Mouse (Mus musculus) heart, embryonic 16.5 days (tissue): ENCODE measurements around the gene Rps27. TPM values are rescaled to one million over a fixed set of nuclear protein-coding genes. Genes with fewer than 3 reads are reported as not detected.
A peak's percentile ranks its signal among the peaks of the same experiment; 100 is the strongest.

Experiments
- ATAC-seq: fragments of 200-750 bp; cut with Nextera tagmentation; replicated peaks from 2 replicates; pipeline ENCODE4 v1.8.0; 2017; ENCODE audit warnings: moderate number of reproducible peaks; ENCODE audit not compliant: insufficient read depth, low FRiP score; ENCODE audit errors: extremely low read depth
- H3K27ac ChIP-seq: fragments of 300-500 bp; sonication (generic); 2 replicates; pipeline ENCODE4 v1.5.1; 2014; ENCODE audit warnings: mild to moderate bottlenecking, low read length, control low read depth, moderate library complexity
- H3K27me3 ChIP-seq: fragments of 300-500 bp; sonication (generic); 2 replicates; pipeline ENCODE4 v1.6.1; 2014; ENCODE audit warnings: low read length, mixed read lengths; ENCODE audit not compliant: control insufficient read depth, insufficient read depth
- H3K36me3 ChIP-seq: fragments of 300-500 bp; sonication (generic); 2 replicates; pipeline ENCODE4 v1.6.1; 2014; ENCODE audit not compliant: control insufficient read depth, insufficient read depth
- H3K4me1 ChIP-seq: fragments of 300-500 bp; sonication (generic); 2 replicates; pipeline ENCODE4 v1.6.1; 2014; ENCODE audit warnings: low read length, mixed read lengths; ENCODE audit not compliant: control insufficient read depth, insufficient read depth
- H3K4me2 ChIP-seq: fragments of 300-500 bp; sonication (generic); 2 replicates; pipeline ENCODE4 v1.6.1; 2014; ENCODE audit warnings: low read depth, mild to moderate bottlenecking, control low read depth, low read length
- H3K4me3 ChIP-seq: fragments of 300-500 bp; sonication (generic); 2 replicates; pipeline ENCODE4 v1.5.1; 2014; ENCODE audit warnings: mild to moderate bottlenecking, control low read depth, low read length
- H3K9ac ChIP-seq: fragments of 300-500 bp; sonication (generic); 2 replicates; pipeline ENCODE4 v1.6.1; 2014; ENCODE audit warnings: low read length, control low read depth
- H3K9me3 ChIP-seq: fragments of 300-500 bp; sonication (generic); replicated peaks from 2 replicates; pipeline ENCODE4 v1.6.1; 2016; ENCODE audit warnings: low read length; ENCODE audit not compliant: control insufficient read depth
- WGBS: fragments of 180-500 bp; shearing (Covaris S2); extraction: QIAGEN DNeasy Blood & Tissue Kit; methylation state at CpG from one replicate; pipeline ENCODE4 v1.1.7; 2014; 5-methylcytosine and 5-hydroxymethylcytosine counted together
- polyA plus RNA-seq: library from polyadenylated mRNA; unstranded; fragments of >200 nt; fragmentation: Nextera tagmentation; extraction: Ambion mirVana; gene quantifications from 2 replicates; pipeline ENCODE4 v1.2.1, GENCODE M21; 2015

Rps27 gene
- polyA plus RNA-seq, 1 experiment from 2014 or later, result 468 TPM

DNA sequence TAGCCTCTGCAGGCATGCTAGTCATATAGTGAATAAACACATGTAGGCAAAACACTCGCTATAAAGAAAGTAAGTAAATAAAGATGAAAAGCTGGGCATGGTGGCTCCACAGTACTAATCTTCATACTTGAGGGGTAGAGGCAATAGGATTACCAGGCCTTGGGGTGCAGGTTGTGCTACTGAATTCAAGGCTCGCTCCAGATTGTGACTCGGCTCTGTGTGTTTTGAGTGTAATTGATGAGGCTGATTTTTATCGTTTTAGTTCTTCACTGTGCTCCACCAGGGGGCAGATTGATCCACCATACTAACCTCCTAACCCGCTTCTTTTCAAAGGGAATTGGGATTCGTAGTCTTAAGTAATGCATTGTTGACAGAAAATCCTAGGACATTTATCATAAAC, 6.6 kb upstream of the Rps27 start:
- peak overlapping the region; percentile 64 for H3K4me3 ChIP-seq
- WGBS, result 14% methylated on average over 6 of the region's 6 CpGs
- no peaks in the 10 kb centered on the region for H3K27me3 ChIP-seq
- peak; percentile 37; the same call in 1 of the 2 replicates for ATAC-seq
- H3K9ac ChIP-seq, result peak overlapping the region; percentile 80
- H3K27ac ChIP-seq, result peak overlapping the region; percentile 85
- H3K4me1 ChIP-seq, result peaks cover 5% of the 10 kb centered on the region; the same call in 1 of the 2 replicates
- peak overlapping the region; percentile 78 for H3K4me2 ChIP-seq
- H3K9me3 ChIP-seq, result no peaks in the 10 kb centered on the region
- H3K36me3 ChIP-seq, result peaks cover 8% of the 10 kb centered on the region; the same call in 1 of the 2 replicates

DNA sequence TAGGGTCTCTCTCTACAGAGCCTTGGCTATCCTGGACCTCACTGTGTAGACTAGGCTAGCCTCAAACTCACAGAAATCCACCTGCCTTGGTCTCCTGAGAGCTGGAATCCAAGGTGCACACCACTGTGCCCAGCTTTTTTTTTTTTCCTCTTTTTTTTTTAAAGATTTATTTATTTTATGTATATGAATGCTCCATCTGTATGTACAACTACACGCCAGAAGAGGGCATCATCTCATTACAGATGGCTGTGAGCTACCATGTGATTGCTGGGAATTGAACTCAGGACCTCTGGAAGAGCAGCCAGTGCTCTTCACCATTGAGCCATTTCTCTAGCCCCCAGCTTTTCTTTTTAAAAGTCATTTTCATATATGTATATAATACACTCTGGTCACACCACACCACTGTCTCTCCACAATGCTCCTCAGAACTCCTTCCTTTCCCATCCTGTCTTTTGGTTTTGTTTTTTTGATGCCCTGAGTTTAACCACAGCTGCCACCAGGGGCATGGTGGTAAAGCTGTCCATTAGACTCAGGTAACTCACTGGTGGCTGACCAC, 2.5 kb upstream of the Rps27 start:
- WGBS, result 36% methylated on average over 1 of the region's 1 CpGs

DNA sequence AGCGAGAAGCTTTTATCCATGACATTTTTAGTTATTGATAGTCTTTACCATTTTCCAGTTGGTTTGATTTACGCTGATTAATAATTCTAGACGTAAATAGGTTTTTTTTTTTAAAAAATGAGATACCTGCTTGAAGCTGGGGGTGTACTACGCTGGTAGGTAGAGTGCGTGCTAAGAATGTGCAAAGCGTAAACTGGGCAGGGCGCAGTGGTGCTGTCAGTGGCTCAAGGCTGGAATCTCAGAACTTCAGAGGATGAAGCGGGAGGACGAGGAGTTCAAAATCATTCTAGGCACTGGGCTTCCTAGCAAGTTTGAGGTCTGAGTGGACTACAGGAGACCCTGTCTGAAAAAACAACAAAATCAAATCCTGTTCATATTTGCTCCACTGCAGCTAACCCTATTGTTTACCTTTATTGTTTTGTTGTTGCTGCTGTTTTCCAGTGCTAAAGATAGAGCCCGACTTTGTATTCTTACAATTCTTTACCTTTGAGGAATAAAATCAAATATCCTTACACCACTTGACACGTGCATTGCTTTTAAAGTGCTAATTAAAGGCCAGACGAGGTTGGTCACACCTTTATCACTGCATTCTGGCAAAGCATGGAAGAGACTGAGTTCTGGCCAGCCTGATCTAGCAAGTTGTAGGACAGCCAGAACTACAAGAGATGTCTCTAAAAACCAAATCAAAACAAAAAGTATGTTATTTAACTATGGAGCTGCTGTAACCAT, 669 bp upstream of the Rps27 start:
- Histone ChIP-seq H3K4me2 (peak overlapping the region; percentile 71), H3K36me3 (peaks cover 20% of the 10 kb centered on the region), H3K4me3 (peak overlapping the region; percentile 79), H3K27me3 (no peaks in the 10 kb centered on the region), H3K9me3 (no peaks in the 10 kb centered on the region), H3K4me1 (peaks cover 20% of the 10 kb centered on the region), H3K27ac (peak overlapping the region; percentile 28), H3K9ac (peak overlapping the region; percentile 7; the same call in 1 of the 2 replicates)
- 14% methylated on average over 12 of the region's 12 CpGs for WGBS
- ATAC-seq, result 0 out of 2 replicates have a peak, but pooled peaks have one; percentile 38

More for the DNA sequence above, 2.5 kb upstream of the Rps27 start:
- Histone ChIP-seq H3K9me3 (no peaks in the 10 kb centered on the region), H3K27me3 (no peaks in the 10 kb centered on the region), H3K4me2 (no peak overlapping the region), H3K36me3 (peaks cover 9% of the 10 kb centered on the region), H3K9ac (no peak overlapping the region), H3K4me1 (peaks cover 20% of the 10 kb centered on the region), H3K27ac (no peak overlapping the region), H3K4me3 (no peak overlapping the region)
- no peak for ATAC-seq

DNA sequence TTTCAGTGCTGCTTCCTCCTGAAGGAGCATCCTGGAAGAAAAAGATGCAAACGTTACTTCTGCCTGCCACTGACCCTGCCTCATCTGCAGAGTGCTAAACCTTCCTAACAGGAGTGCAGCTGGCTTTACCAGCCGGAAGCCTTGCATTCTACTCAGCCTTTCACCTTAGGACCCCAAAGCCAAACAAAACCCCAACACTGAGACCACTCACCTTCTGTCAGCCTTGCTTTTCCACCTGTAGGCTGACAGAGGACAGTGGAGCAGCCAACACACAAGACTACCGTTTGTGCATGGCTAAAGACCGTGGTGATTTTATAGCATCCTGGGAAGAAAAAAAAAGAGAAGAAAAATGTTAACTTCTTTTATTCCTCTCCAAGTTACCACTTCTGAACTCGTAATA, 728 bp downstream of the Rps27 start:
- ATAC-seq, result no peak
- no peak overlapping the region for H3K27ac ChIP-seq

DNA sequence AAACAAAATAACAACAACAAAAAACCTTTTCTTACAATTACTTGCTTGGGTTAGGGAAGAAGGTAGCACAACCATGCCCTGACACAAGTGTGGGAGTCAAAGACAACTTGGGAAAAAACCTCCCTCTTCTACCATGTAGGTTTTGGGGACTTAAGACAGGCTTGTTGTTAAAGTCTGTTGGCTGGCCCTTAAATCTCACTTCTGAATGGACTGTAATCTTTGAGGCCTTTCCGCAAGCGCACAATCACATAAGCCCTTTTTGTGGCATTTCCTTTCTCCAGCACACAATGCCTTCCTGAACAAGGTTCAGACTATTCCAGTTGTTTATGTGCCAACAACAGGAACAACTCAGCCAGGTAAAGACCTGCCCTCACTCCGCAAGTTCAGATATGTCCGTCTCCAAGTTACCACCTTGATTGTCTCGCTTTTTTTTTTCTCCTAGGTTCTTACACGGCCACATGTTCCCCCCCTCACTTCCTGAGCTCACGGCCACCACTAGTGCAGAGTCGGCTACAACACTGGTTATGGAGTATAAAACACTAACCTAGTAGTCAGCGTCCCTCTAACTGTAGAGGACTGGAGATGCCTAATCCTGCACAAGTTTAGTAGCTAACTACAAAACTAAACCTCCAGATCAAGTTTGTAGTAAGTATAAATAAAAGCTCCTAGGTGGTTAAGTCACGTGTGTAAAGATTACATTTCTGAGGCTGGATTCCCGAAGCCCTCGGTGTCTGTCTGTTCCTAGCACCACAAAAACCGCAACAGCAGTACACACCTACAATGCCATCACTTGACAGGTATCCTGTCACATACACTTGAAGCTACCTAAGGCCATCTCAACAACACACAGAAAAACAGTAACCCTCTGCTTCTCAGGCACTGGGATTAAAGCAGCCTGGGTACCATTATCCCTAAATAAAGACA, 1.7 kb downstream of the Rps27 start:
- WGBS, result 65% methylated on average over 13 of the region's 13 CpGs
- peak overlapping the region; percentile 76 for H3K4me2 ChIP-seq
- H3K27ac ChIP-seq, result 0 out of 2 replicates have a peak overlapping the region, but pooled peaks have one; percentile 9
- peak overlapping the region; percentile 87 for H3K9ac ChIP-seq
- ATAC-seq, result no peak
- H3K27me3 ChIP-seq, result no peaks in the 10 kb centered on the region
- peaks cover 26% of the 10 kb centered on the region for H3K36me3 ChIP-seq
- no peaks in the 10 kb centered on the region for H3K9me3 ChIP-seq
- peak overlapping the region; percentile 79 for H3K4me3 ChIP-seq
- peaks cover 27% of the 10 kb centered on the region for H3K4me1 ChIP-seq

More for the DNA sequence above, 728 bp downstream of the Rps27 start:
- peak overlapping the region; percentile 87 for H3K9ac ChIP-seq
- 10% methylated on average over 5 of the region's 5 CpGs for WGBS
- H3K4me1 ChIP-seq, result peaks cover 27% of the 10 kb centered on the region
- peak overlapping the region; percentile 79 for H3K4me3 ChIP-seq
- no peaks in the 10 kb centered on the region for H3K9me3 ChIP-seq
- H3K4me2 ChIP-seq, result peak overlapping the region; percentile 76
- H3K36me3 ChIP-seq, result peaks cover 26% of the 10 kb centered on the region
- no peaks in the 10 kb centered on the region for H3K27me3 ChIP-seq

DNA sequence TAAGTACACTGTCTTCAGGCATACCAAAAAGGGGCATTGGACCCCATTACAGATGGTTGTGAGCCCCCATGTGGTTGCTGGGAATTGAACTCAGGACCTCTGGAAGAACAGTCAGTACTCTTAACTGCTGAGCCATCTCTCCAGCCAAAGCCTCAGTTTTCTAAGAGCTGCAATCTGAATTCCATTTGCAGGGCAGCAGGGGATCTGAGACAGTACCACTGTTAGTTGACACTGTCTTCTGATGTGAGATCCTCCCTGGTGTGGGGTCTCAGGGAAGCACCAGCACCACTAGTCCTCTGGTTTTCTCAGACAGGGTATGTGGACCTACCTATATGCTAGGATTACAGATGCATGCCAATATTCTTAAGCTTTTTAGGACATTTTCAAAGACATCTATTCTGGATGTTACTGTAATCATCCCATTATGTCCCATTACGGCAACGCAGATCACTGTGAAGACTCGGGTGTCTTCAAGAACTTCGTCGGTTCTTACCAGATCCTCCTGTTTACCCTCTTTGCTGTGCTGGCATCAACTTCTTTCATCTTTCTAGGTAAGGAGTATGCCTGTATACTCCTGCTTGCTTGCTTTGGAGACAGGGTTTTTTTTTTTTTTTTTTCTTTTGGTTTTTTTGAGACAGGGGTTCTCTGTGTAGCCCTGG, 3.4 kb downstream of the Rps27 start:
- Histone ChIP-seq H3K9me3 (no peaks in the 10 kb centered on the region), H3K27me3 (no peaks in the 10 kb centered on the region), H3K9ac (no peak overlapping the region), H3K27ac (no peak overlapping the region), H3K4me1 (peaks cover 27% of the 10 kb centered on the region), H3K4me2 (no peak overlapping the region), H3K36me3 (peaks cover 26% of the 10 kb centered on the region), H3K4me3 (no peak overlapping the region)
- 86% methylated on average over 5 of the region's 5 CpGs for WGBS
- ATAC-seq, result no peak

DNA sequence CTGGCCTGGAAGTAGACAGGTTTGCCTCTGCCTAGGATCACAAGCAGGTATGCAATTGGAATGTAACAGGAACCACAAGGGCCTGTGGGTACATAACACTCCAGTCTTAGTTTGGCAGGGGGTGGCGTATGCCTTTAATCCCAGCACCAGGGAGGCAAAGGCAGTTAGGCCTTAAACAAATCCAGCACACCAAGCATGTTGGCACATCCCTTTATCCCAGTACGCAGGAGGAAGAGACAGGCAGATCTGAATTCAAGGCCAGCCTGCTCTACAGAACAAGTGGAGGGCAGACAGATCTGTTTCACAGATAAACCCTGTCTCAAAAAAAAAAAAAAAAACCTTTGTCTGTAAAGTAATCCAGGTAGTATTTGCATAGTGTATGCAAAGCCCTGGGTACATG, 4.8 kb downstream of the Rps27 start:
- no peaks in the 10 kb centered on the region for H3K27me3 ChIP-seq
- no peak overlapping the region for H3K4me2 ChIP-seq
- peaks cover 26% of the 10 kb centered on the region for H3K4me1 ChIP-seq
- no peak overlapping the region for H3K4me3 ChIP-seq
- peaks cover 26% of the 10 kb centered on the region for H3K36me3 ChIP-seq
- WGBS, result 69% methylated on average over 2 of the region's 2 CpGs
- peak overlapping the region; percentile 20; the same call in 1 of the 2 replicates for H3K27ac ChIP-seq
- no peak overlapping the region for H3K9ac ChIP-seq
- ATAC-seq, result no peak
- H3K9me3 ChIP-seq, result no peaks in the 10 kb centered on the region

DNA sequence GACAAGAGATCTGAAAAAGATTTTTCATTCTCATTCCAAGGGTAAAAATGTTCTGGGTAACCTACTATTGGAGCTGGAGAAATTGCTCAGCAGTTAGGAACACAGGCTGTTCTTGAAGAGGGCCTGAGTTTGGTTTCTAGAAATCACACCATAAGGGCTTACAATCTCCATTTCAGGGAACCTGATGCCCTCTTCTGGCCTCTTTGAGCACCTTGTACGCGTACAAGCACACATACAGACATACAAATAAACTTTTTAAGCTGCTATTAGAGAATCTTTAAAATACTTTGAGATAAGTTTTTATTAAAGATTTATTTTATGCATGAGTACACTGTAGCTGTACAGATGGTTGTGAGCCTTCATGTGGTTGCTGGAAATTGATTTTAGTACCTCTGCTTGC, 8.9 kb downstream of the Rps27 start:
- Histone ChIP-seq H3K4me1 (peaks cover 12% of the 10 kb centered on the region; the same call in 1 of the 2 replicates), H3K4me2 (no peak overlapping the region), H3K4me3 (no peak overlapping the region), H3K27me3 (no peaks in the 10 kb centered on the region), H3K9me3 (no peaks in the 10 kb centered on the region), H3K36me3 (peaks cover 8% of the 10 kb centered on the region; the same call in 1 of the 2 replicates), H3K27ac (no peak overlapping the region), H3K9ac (no peak overlapping the region)
- no peak for ATAC-seq
- 93% methylated on average over 2 of the region's 2 CpGs for WGBS
